Mouse (Mus musculus): Measurements from ENCODE around the gene Plekha8.
A peak's percentile ranks its signal among the peaks of the same experiment; 100 is the strongest.

The Plekha8 gene

DNA sequence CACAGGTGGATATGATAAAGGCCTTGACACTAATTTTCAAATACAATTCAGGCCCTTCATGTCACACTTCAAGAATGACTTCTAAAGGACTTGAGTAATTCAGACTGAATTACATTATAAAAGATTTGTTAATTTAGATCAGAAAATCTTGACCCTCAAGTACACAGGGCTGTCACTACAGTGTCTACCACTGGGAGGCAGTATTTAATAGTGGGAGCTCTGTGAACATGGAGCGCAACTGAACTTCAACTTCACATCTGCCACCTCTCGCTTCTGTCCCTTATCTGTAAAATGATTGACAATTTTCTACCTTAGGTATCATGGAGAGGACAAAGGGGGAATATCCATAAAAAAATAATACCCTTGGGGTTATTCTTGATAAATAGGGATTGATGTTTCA lies 8.7 kb upstream of the Plekha8 start:
- DNase-seq (ENCODE audit: low read depth, low spot score) = no peak

DNA sequence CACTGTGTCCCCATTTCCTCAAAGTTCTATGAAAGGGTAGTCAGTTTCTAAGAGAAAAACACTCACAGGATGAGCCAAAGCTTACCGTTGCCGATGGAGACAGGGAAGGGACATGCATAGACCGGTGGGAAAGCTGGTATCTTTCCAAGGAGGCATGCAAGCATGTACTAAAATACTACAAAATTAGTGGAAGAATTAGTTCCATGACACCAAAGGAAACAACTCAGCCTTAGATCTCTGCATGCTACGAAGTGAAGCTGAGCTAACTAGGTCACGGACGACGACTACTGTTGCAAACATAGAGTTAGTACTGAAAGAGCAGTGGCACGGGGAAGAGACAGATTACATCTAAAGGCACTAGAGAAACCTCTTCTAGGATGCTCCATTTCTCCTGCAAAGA lies 8.0 kb upstream of the Plekha8 start:
- no peak for DNase-seq (ENCODE audit: low read depth, low spot score)

DNA sequence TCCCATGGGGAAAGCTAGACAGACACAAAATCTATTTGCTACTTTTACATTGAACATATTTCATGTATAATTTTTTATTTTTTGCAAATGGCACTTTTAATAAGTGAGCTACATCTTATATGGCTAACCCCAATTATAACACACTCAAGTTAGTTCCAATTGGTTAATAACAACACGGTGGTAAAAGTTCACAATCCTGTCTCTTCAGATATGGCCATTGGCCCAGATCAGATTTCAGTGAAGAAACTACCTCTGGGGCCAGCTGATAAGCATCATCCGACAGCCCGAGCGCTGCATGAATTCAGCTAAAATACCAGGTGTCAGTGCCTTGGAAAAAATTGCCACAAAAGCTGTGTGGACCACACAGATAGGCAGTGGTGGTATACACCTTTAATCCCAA lies 7.2 kb upstream of the Plekha8 start:
- no peak for DNase-seq (ENCODE audit: low read depth, low spot score)

DNA sequence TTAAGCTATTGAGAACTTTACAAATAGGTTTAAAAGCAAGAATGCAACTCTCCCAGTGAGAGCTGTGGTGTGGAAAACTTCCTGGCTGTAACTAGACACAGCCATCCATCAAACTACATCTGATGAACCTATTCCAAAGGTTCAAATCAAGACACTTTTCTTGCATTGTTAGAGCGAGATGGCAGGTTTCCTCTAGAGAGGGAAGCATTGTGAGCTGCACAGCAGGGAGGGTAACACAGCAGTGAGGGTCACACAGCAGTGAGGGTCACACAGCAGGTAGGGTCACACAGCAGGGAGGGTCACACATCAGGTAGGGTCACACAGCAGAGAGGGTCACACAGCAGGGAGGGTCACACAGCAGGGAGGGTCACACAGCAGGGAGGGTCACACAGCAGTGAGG lies 6.7 kb upstream of the Plekha8 start:
- DNase-seq (ENCODE audit: low read depth, low spot score) = no peak

DNA sequence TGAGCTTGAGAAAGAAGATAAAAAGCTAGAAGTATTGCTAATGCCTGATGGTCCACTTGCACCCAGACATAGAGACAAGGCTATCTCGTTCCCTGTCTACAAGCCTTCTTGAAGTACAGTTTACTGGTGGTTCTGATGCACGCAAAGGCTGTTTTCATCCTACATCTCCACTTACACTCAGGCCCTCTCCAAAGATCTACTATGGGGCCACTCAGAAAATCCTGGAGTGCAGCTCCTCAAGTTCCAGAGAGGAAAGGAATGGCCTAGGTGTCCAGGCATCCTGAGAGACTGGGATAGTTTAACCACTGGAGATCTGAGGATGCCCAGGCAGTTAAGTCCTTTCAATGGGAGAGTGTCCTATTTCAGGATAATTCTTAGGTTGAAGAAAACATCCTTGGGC lies 4.2 kb upstream of the Plekha8 start:
- no peak for DNase-seq (ENCODE audit: low read depth, low spot score)

DNA sequence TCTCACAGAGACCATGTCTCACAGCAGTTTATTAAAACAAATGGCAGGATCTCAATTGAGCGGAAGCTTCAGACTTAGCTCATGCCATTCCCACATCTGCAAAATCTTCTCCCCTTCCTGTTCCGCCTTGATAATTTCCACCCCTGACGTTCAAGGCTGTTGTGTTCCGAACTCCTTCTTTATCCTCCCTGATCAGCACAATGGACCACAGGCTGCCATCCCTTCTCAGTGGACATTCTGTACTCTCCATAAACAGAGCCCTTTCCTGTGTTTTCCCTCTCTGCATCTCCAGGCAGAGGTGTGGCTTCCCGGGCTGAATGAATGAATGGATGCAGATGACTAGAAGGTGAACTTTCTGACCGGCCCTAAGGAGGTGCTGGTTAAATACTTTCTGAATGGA lies 3.1 kb upstream of the Plekha8 start:
- DNase-seq (ENCODE audit: low read depth, low spot score) = no peak

DNA sequence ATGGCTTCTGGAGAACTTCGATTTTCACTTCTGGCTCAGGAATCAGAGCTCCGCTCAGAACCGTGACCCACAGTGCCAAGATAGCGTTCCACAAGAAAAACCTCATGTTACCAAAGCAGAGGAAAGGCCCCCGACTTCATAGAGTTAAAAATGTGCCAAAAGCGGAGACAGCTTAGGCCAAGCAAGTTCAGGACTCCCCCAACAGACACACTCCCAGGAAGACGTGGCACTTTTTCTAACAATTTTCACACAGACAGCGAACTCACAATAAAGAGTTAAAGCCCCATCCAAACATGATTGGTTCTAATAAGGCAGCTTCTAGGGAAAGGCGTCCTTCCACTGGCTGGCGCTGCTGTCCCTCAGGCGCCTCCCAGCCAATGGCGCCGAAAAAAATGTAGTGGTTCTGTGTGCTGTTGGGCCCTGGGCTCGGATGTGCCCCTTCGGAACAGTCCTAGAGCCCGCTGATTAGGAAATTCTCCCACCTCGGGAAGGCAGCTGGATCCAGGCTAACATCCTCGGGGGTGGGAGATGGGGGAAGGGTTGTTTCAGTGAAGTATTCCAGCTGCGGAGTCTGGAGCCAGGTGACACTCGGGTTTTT lies 1.9 kb upstream of the Plekha8 start:
- DNase-seq (ENCODE audit: low read depth, low spot score) = peak; percentile 79

DNA sequence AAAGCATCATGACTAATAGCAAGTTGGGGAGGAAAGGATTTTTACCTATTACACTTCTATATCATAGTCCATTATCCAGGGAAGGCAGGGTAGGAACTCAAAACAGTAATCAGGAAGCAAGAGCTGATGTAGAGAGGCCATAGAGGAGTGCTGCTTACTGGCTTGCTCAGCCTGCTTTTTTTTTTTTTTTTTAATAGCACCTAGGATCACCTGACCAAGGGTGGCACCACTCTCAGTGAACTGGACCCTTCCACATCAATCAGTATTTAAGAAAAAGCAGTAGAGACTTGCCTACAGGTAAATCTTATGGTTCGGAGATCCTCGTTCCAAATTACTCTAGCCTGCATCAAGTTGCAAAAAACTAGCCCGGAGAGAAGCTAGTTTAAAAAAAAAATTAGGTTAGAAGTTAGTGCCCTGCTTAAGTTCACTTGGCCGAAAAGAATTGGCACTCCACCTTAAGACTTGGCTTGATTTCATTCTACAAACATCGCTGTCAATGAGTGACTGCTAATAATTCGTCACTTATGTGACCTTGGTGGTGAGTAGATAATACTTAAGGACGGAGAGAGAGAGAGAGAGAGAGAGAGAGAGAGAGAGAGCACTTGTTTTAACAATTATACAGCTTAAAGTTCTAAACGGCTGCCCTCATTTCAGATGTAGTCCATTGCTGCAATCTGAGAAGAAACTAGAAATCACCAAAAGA lies 994 bp upstream of the Plekha8 start:
- no peak for DNase-seq (ENCODE audit: low read depth, low spot score)

DNA sequence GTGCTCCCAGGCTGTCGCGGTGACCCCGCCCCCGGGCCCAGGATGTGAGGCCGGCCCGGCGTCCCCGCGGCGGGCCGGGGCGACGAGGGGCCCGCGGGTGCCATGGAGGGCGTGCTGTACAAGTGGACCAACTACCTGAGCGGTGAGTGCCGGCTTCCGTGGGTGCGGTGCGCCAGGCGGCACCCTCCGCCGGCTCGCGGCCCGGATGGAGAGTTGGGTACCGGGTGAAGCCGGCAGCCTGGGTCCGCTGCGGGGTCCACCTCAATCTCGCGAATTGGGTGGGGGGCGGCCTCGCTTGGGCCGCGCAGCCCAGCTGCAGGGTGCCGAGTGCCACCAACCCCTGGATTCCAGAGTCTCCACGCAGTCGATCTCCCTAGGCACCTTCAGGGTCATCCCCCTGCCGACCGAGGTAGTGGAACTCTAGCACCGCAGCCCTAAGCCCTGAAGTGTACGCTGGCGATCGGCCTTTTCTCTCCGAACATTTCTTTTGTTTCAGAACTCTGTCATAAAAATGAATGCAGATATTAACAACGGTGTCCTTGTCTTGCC lies 493 bp downstream of the Plekha8 start:
- no peak for DNase-seq (ENCODE audit: low read depth, low spot score)

DNA sequence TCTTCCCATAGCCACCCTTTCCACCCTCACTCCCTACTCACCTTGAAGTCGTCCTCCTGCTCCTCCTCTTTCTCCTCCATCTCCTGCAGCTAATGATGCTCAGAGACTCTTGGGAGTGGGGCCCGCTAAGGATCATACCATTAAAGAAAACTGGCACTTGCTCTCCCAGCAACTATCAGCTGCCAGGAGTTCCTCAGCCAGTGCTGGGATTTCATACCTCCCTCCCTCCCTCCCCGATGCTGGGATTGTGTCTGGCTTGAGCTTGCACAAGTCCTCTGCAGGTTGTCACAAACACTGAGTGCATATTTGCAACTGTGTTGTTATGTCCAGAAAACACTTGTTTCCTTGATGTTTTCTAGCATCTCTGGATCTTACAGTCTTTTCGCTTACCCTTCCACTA lies 2.3 kb downstream of the Plekha8 start, which contains the start of gene Fkbp14:
Gene Fkbp14, minus strand, starts transcription at position 101 of the 400 bp plus-strand sequence.
- no peak for DNase-seq (ENCODE audit: low read depth, low spot score)

DNA sequence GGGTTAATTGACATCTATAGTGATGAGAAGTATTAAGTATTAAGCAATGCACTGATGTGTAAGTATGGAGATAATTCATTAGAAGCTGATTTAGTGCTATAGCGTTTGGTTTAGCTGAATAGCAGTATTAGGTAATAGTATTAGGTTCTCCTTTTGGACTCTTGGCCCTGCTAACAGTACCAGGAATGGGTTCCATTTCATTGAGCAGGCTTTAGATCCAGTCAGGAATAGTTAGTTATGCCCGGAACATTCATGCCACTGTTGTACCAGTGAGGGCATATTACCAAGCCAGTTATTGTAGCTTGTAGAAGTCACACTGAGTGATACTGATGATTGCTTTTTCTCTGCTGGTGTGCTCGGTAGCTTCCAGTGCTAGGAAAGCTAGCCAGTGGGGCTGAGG lies 2.8 kb downstream of the Plekha8 start:
- no peak for DNase-seq (ENCODE audit: low read depth, low spot score)

DNA sequence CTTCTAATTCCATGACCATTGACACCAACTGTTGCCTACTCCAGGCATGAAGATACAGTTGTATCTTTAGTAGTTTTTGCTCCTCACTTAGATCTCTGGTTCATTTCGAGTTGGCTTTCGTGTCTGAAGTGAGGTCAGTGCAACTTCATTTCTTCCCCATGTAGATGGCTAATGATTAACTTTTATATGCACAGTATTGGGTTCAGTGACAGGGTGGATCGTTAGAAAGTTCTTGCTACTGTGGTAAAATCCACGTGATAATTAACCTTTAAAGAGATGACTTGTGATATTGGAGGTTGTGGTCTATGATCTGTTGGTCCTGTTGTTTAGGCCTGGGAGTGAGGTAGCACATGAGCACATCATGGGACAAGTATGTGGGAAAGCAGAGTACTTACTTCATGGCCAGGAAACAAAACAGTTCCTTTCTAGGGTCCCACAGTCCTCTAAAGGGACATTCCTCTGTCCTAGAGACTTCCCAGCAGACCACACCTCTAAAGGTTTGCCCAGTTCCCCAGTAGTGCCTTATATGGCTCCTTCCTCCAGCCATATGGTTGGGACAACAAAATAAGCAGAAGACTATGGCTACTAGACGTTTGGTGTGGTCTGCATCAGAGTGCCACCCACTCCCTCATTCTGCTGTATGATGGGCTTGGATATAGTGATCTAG lies 5.9 kb downstream of the Plekha8 start:
- no peak for DNase-seq (ENCODE audit: low read depth, low spot score)

DNA sequence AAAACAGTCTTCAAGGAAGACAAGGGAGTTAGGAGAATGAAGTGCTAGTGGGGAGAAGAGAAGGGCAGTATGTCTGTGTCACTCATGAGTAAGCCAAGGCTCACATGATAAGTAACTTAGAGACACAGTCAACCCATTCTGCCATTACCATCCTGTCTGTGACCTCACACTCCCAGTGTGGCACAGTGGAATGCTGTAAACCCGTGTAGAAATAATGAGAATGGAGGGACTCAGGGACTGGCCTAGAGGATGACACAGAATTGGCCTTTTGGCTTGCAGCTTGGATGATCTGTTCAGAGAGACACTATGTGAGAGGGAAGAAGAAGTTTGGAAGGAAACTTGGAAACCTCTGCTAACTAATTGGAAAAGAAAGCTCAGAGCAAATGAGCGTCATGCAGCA lies 8.0 kb downstream of the Plekha8 start:
- no peak for DNase-seq (ENCODE audit: low read depth, low spot score)

DNA sequence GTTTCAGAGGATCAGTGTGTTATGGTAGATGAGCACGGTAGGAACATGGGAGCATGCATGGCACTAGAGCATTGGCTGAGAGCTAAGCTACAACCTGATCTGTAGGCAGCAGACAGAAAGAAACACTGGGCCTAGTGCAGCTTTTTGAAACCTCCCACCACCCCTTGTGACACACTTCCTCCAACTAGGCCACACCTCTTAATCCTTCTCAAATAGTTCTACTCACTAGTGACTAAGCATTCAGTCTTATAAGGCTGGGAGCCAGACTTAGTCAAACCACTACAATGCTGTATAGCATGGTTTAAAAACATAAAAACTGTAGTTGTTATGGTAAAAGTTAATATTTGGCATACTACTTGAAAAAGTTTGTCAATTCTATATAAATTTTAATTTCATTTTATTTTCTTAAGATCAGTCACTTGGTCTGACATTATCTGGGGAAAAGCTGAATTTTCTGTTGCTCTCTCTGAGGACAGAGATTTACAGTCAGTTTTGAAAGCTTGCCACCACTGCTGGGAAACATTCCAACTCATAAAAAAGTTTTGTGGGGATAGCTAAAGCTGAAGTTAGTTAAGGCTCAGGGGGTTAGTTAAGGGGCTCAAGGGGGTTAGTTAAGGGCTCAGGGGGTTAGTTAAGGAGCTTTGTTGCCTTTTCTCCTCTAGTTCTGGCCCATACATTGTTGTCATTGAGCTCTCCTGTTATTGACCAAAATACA lies 9.2 kb downstream of the Plekha8 start:
- no peak for DNase-seq (ENCODE audit: low read depth, low spot score)

DNA sequence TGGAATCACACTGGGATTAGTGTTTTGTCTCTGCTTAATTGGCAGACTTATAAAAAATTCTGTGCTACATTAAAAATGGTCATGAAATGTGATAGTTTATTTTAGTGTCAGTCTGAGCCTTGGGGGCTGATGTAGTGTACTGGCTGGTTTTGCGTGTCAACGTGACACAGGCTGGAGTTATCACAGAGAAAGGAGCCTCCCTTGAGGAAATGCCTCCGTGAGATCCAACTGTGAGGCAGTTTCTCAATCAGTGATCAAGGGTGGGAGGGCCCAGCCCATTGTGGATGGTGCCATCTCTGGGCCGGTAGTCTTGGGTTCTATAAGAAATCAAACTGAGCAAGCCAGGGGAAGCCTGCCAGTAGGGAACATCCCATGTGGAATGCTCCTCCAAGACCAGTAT lies 11.3 kb downstream of the Plekha8 start:
- no peak for DNase-seq (ENCODE audit: low read depth, low spot score)

DNA sequence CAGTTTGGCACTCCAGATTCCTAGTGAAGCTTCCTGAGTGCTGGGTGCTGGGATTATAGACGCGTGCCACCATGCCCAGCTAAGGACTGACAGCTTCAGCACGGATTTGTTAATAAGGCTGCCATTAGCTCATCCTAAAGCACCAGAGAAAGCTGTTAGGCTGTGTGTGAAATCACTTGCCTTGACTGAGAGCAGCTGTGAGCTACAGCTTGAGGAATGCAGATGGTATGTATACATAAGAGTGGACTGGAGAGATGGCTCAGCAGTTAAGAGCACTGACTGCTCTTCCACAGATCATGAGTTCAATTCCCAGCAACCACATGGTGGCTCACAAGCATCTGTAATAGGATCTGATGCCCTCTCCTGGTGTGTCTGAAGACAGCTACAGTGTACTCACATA lies 22.5 kb downstream of the Plekha8 start:
- DNase-seq (ENCODE audit: low read depth, low spot score) = no peak

DNA sequence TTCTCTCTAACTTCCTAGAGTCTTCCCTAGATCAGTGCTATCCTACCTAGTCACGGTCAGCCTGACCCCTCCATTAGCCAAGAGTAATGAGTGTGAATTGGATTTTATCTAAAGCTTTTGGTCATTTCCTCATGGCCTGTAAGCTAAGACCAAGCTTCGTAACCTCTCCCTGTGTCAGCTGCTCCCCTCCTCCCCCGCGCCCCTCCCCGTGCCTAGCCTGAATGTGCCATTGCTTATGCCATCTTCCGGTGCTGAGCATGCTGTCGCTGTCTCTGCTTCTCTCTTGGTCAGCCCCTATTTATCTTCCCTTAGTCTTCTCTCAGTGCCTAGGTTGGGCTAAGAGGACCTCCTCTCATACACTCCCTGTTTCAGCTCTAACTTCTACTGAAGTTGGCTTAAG lies 24.6 kb downstream of the Plekha8 start:
- no peak for DNase-seq (ENCODE audit: low read depth, low spot score)

DNA sequence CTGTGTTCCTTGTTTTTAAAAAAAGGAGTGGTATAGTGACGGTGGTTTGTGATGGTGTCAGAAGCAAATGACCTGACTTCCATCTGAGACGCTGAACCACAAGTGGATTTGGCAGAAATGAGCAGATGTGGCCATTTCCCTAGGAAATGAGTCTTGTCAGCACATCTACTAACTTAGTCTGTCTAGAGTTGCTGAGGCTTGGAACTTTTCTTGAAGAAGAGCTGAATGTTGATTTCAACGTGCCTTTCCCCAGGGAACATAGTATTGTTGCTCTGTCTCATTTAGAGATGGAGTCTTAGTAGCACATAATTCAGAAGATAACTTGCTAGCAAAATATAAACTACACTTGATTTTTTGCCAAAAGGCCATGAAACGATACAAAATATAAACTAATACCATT lies 25.4 kb downstream of the Plekha8 start:
- DNase-seq (ENCODE audit: low read depth, low spot score) = no peak

DNA sequence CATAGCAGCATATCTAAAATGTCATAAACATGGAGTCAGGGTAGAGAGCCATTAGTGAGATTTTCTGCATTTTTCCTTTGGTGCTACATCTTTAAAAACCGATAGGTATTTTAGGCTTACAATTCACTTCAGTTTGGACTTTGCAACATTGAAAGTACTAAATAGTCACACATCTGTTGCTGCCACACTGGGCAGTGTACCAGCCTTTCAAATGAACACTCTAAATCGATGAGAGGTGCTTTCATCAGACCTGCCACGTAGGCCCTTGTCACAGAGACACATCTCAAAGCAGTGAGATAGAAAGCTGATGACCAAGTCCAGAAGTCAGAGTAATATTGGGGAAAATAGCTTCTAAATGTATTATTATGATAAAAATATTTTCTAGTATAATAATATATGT lies 33.5 kb downstream of the Plekha8 start:
- no peak for DNase-seq (ENCODE audit: low read depth, low spot score)

DNA sequence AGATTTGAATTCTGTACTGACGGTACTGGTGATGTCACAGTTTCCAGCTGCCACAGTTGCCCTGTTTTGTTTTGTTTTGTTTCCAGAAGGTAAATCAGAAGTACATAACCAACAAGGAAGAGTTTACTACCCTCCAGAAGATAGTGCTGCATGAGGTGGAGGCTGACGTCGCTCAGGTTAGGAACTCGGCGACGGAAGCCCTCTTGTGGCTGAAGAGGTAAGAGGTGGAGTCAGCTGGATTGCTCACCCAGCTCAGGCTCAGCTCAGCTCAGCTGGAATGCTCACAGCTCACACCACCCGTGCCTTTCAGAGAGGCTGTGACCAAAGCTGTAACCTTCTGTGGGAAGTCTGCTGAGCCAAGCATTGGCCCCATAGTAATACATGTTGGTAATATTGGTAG lies 34.8 kb downstream of the Plekha8 start:
- peak; percentile 16 for DNase-seq (ENCODE audit: low read depth, low spot score)

DNA sequence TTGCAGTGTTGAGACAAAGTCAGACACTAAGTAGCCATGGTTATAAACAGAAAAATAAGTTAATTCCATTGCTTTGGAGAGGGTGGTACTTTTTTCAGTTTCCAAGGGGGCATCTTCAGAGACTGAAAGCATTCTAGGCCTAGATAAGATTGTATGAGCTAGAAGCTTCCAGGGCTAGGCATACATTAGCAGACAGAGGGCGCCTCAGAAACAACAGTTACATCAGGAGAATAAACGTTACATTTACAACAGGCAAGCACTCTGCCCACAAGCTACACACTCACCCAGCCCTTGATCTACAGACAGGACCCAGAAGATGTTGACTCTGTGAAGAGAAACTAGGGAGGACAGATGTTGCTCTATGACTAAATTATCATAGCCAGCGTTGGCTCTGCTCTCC lies 36.6 kb downstream of the Plekha8 start:
- DNase-seq (ENCODE audit: low read depth, low spot score) = no peak

DNA sequence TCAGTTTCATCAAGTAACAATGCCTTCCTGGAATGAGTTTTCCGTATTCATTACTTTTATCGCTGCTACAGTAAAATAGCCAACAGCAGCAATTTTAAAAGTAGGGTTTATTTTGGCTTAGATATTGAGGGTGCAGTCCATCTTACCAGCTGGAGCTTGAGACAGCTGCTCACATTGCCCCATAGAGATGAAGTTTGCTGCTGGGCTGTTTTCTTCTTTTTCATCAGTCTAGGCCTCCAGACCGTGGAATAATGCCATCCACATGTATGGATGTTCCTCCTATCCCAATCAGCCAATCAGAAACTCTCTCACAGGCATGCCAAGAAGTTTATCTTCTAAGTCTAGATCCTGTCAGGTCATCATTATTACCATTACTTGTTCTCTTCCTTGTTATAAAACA lies 45.0 kb downstream of the Plekha8 start:
- no peak for DNase-seq (ENCODE audit: low read depth, low spot score)

Data from retina, postnatal 7 days (tissue).